Mouse (Mus musculus) liver, embryonic 14.5 days (tissue): ENCODE measurements at regions not wholly inside any gene's neighbourhood (a gene's known extent, or its start where the extent isn't known, plus 50 kb on each side); places are given as distances from the start of the nearest gene placed in this dataset.

ENCODE experiments used
- CTCF ChIP-seq: IDR thresholded peaks from 2 replicates; pipeline ENCODE4 v1.5.1; 2016; ENCODE audit warnings: antibody characterized with exemption, low read depth, control low read depth
- EP300 ChIP-seq: IDR thresholded peaks from 2 replicates; pipeline ENCODE4 v1.6.1; 2016; ENCODE audit warnings: antibody characterized with exemption, low read depth

GRCm38 (mm10) chr16:30769007-30769442 lies 169.5 kb downstream of the Fam43a start:
- TF ChIP-seq CTCF (no peak), EP300 (no peak)
